Mouse (Mus musculus): ENCODE measurements around the gene Abcc1. TPM values are rescaled to one million over a fixed set of nuclear protein-coding genes. Genes with fewer than 3 reads are reported as not detected.

The Abcc1 gene
- total and polyA plus RNA-seq, 3 experiments = 30.2 to 49.7 (median 37.4) TPM

- in situ Hi-C loops (cut with MboI; ENCODE audit: low pct_ligation_motif_present, low pct_unique_long_range_greater_than_20kb, low sequenced_read_pairs) = no loop called here
- TF ChIP-seq KAT2A (IDR thresholded peaks at IDR 0.05; ENCODE audit: insufficient replicate concordance, low read length) = no peak
- Histone ChIP-seq H3K79me2 (replicated peaks; ENCODE audit: control insufficient read depth, extremely low read depth, insufficient read depth, poor library complexity, severe bottlenecking) (no peaks in the 10 kb centered on the region), H3K9me3 (replicated peaks; ENCODE audit: low read length) (no peaks in the 10 kb centered on the region), H3K27ac (ENCODE audit: insufficient read depth, low read depth) (no peak overlapping the region), H3K27me3 (replicated peaks) (no peaks in the 10 kb centered on the region), H3K4me2 (ENCODE audit: insufficient read depth, low read depth, poor library complexity, severe bottlenecking) (no peak overlapping the region), H3K4me1 (ENCODE audit: control insufficient read depth in 1 of 2, insufficient read depth in 2 of 2) (no peaks in the 10 kb centered on the region), H3K36me3 (replicated peaks in 1 of 2; ENCODE audit: control insufficient read depth in 1 of 2, insufficient read depth in 1 of 2, low read length in 1 of 2) (peaks cover 72 to 96% of the 10 kb centered on the region in 2 experiments), H3K4me3 (replicated peaks in 1 of 3; ENCODE audit: low read depth in 2 of 3, low read length in 2 of 3, poor library complexity in 1 of 3) (no peak overlapping the region), H3K9ac (ENCODE audit: insufficient read depth, low read depth) (no peak overlapping the region)
- no peak for DNase-seq (ENCODE audit: extremely low read depth)
- dilution Hi-C loops (cut with MboI; ENCODE audit: extremely low pct_ligation_motif_present, extremely low pct_unique_long_range_greater_than_20kb, low sequenced_read_pairs) = no loop called here
Observed at GRCm38 (mm10) chr16:14465016-14465415, 103.7 kb downstream of the Abcc1 start.

- H3K79me2 ChIP-seq (replicated peaks; ENCODE audit: control insufficient read depth, extremely low read depth, insufficient read depth, poor library complexity, severe bottlenecking) = no peaks in the 10 kb centered on the region
- no peak overlapping the region for H3K27ac ChIP-seq (ENCODE audit: insufficient read depth, low read depth)
- H3K36me3 ChIP-seq (replicated peaks in 1 of 2; ENCODE audit: control insufficient read depth in 1 of 2, insufficient read depth in 1 of 2, low read length in 1 of 2) = peaks cover 80 to 97% of the 10 kb centered on the region in 2 experiments
- no peaks in the 10 kb centered on the region for H3K27me3 ChIP-seq (replicated peaks)
- no peak for TF ChIP-seq MAFK (IDR thresholded peaks at IDR 0.05; ENCODE audit: insufficient replicate concordance, low read length)
- no peak for TF ChIP-seq MXI1 (IDR thresholded peaks at IDR 0.05; ENCODE audit: low read depth, low read length)
- TF ChIP-seq RAD21 (IDR thresholded peaks at IDR 0.05; ENCODE audit: low read depth, low read length) = no peak
- no peak overlapping the region for H3K4me3 ChIP-seq (replicated peaks in 1 of 3; ENCODE audit: low read depth in 2 of 3, low read length in 2 of 3, poor library complexity in 1 of 3)
- no peak overlapping the region for H3K9ac ChIP-seq (ENCODE audit: insufficient read depth, low read depth)
- H3K4me2 ChIP-seq (ENCODE audit: insufficient read depth, low read depth, poor library complexity, severe bottlenecking) = no peak overlapping the region
- in situ Hi-C loops (cut with MboI; ENCODE audit: low pct_ligation_motif_present, low pct_unique_long_range_greater_than_20kb, low sequenced_read_pairs) = no loop called here
- DNase-seq (ENCODE audit: extremely low read depth) = no peak
- no peaks in the 10 kb centered on the region for H3K9me3 ChIP-seq (replicated peaks; ENCODE audit: low read length)
- dilution Hi-C loops (cut with MboI; ENCODE audit: extremely low pct_ligation_motif_present, extremely low pct_unique_long_range_greater_than_20kb, low sequenced_read_pairs) = no loop called here
- H3K4me1 ChIP-seq (ENCODE audit: control insufficient read depth in 1 of 2, insufficient read depth in 2 of 2) = no peaks in the 10 kb centered on the region
Observed at GRCm38 (mm10) chr16:14468351-14468750, 107.0 kb downstream of the Abcc1 start.

- dilution Hi-C loops (cut with MboI; ENCODE audit: extremely low pct_ligation_motif_present, extremely low pct_unique_long_range_greater_than_20kb, low sequenced_read_pairs) (no loop called here), in situ Hi-C loops (cut with MboI; ENCODE audit: low pct_ligation_motif_present, low pct_unique_long_range_greater_than_20kb, low sequenced_read_pairs) (no loop called here)
- TF ChIP-seq ZMIZ1 (IDR thresholded peaks at IDR 0.05; ENCODE audit: low read depth, low read length) = no peak
- no peak for TF ChIP-seq SMC3 (IDR thresholded peaks at IDR 0.05; ENCODE audit: low read depth, low read length)
- no peak for TF ChIP-seq ELF1 (IDR thresholded peaks at IDR 0.05; ENCODE audit: low read depth, low read length)
- TF ChIP-seq MAFK (IDR thresholded peaks at IDR 0.05; ENCODE audit: insufficient replicate concordance, low read length) = no peak
- no peak for TF ChIP-seq HCFC1 (IDR thresholded peaks at IDR 0.05; ENCODE audit: low read depth, low read length)
- no peaks in the 10 kb centered on the region for H3K27me3 ChIP-seq (replicated peaks)
- H3K36me3 ChIP-seq (replicated peaks in 1 of 2; ENCODE audit: control insufficient read depth in 1 of 2, insufficient read depth in 1 of 2, low read length in 1 of 2) = peaks cover 82 to 97% of the 10 kb centered on the region in 2 experiments
- no peak overlapping the region for H3K4me3 ChIP-seq (replicated peaks in 1 of 3; ENCODE audit: low read depth in 2 of 3, low read length in 2 of 3, poor library complexity in 1 of 3)
- no peak overlapping the region for H3K4me2 ChIP-seq (ENCODE audit: insufficient read depth, low read depth, poor library complexity, severe bottlenecking)
- H3K4me1 ChIP-seq (ENCODE audit: control insufficient read depth in 1 of 2, insufficient read depth in 2 of 2) = no peaks in the 10 kb centered on the region
- no peak overlapping the region for H3K9ac ChIP-seq (ENCODE audit: insufficient read depth, low read depth)
- no peaks in the 10 kb centered on the region for H3K79me2 ChIP-seq (replicated peaks; ENCODE audit: control insufficient read depth, extremely low read depth, insufficient read depth, poor library complexity, severe bottlenecking)
- no peaks in the 10 kb centered on the region for H3K9me3 ChIP-seq (replicated peaks; ENCODE audit: low read length)
- H3K27ac ChIP-seq (ENCODE audit: insufficient read depth, low read depth) = no peak overlapping the region
- DNase-seq (ENCODE audit: extremely low read depth) = no peak
Observed at GRCm38 (mm10) chr16:14468841-14469240, 107.5 kb downstream of the Abcc1 start.
